Mouse (Mus musculus): Measurements from ENCODE around the gene Rftn1.

Rftn1 gene

DNA sequence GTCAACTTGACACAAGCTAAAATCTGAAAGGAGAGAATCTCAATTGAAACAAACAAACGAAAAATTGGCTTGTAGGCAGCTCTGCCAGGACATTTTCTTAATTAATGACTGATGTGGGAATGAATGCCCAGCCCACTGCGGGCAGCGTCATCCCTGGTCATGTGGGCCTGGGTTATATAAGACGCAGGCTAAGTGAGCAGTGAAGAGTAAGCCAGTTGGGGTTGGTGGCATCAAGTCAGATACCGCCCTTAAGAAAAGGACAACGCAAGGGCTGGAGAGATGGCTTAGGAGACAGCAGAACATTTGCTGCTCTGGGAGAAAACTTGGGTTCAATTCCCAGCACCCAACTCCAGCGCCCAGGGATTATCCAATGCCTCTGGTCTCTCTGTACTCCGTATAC is 97.6 kb downstream of the Rftn1 start:
- no peak for DNase-seq

DNA sequence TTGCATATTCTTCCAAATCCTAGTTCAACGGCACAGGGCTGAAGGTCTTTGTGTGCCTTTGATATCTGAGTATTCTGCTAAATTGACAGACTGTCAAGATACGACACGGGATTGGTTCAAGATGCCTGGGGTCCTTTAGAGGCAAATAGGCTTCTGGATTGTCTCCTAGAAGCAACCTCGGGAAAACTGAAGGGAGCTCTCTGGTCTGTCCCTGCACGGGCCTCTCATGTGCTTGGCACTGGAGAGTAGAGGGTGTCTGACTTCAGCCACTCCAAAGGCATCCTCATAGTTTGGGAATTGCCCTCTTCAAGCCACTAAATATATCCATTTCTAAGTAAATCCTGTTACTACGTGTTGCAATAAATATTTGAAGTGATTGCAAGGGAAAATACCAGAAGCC is 98.6 kb downstream of the Rftn1 start:
- DNase-seq, result no peak

GRCm38 (mm10) chr17:50089725-50090124 is 100.7 kb downstream of the Rftn1 start:
- no peak for DNase-seq

DNA sequence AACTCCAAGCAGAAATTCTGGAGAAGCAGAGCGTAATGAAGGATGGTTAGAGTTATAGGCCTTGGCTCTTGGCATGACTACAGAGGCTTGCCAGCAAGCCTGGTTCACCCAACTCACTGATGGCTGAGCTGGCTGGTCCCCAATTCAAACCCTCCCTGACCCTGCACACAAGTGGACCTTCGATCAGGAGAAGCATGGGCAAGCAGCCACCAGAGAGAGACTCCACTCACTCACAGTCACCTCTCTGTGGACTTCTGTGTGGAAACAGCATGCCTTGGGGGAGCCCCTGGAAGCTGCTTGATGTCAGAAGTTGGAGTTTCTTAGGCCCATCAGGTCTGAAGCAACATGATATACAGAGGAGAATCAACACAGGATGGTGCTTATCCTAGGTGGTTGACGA is 102.4 kb downstream of the Rftn1 start:
- no peak for DNase-seq

GRCm38 (mm10) chr17:50086887-50087286 is 103.6 kb downstream of the Rftn1 start:
- no peak for DNase-seq

DNA sequence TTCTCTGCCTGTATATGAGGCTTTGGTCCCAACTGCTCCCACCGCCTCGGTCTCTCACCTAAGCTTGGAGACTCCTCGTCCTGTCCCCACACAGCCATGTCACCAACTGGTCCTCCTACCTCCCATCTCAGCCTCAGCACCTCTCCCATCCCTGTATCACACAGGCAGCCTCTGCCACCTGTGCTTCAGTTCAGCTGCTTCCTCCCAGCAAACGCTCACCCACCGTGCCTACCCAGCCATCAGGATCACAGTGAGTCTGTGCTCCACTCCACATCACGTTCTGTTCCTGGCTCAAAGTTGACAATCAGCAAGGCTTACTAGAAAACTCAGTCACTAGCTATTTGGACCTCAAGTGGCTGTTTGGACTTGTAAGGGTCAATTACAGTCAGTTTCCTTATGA is 105.8 kb downstream of the Rftn1 start:
- DNase-seq, result no peak

DNA sequence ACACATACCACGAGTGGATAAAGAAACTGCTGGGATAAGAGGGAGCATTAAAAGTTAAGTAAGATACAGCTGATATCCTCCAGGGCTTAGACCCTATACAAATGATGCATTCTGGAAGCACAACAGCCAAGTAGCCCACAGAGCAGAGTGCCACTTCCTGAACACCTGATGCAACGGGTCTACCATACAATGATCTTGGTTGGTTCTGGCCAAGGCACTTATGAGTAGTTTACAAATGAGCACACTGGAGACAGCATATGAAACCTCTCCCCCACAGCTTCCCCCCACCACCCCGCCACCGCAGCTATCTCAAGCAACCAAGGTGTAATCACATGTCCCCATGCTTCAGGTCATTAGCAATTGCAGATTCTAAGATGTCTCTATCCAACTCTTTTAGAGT is 106.5 kb downstream of the Rftn1 start:
- DNase-seq, result no peak

DNA sequence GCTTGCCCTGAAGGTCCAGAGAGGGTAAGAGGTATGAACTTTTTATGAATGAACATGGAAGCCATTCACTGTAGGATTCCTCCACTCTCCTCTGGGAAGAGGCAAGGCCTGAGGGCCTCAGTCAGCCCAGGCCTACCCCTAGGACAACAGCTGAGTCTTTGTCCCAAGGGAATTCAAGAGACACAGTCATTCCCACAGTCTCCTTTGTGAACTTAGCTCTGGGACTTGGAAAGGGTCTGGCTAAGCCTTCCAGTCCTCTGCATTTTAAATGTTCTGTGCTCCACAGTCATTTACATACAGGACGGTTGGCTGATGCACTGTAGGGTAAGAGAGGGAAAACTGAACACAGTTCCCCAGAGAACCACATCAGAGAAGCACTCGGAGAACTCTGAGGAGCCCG is 107.5 kb downstream of the Rftn1 start:
- no peak for DNase-seq

DNA sequence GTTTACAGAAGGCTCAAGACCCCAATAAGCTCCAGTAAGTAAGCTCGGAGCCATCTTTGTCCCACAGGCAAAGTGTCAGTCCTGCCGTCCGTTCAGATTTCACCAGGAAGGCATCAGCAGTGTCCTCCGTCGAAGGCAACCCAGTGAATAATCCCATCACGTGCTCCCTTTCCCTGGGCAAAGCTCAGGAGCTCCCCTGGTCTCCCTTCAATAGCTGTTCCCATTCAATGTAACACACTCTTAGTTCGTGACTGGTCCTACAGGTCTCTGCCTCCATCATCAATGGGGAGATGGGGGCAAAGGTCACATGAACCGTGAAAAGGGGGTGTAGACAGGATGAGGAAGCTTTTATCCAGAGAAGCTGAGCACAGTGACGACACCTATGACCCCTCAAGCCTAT is 108.8 kb downstream of the Rftn1 start:
- no peak for DNase-seq

DNA sequence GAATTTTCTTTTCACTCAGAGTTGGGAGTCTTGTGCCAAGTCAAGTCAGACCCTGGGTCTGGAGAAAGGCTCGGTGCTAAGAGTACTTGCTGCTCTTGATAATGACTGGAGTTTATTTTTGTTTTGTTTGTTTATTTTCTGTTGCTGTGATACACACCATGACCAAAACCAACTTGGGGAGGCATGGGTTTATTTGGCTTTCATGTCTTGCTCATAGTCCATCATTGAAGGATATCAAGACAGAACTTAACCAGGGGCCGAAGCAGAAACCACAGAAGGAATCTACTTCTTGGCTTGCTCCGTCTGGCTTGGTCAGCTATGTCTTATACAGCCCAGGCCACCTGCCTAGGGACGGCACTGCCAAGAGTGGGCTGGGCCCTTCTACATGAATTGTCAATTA is 109.5 kb downstream of the Rftn1 start:
- DNase-seq, result no peak

GRCm38 (mm10) chr17:50078749-50079148 is 111.7 kb downstream of the Rftn1 start:
- DNase-seq, result no peak

DNA sequence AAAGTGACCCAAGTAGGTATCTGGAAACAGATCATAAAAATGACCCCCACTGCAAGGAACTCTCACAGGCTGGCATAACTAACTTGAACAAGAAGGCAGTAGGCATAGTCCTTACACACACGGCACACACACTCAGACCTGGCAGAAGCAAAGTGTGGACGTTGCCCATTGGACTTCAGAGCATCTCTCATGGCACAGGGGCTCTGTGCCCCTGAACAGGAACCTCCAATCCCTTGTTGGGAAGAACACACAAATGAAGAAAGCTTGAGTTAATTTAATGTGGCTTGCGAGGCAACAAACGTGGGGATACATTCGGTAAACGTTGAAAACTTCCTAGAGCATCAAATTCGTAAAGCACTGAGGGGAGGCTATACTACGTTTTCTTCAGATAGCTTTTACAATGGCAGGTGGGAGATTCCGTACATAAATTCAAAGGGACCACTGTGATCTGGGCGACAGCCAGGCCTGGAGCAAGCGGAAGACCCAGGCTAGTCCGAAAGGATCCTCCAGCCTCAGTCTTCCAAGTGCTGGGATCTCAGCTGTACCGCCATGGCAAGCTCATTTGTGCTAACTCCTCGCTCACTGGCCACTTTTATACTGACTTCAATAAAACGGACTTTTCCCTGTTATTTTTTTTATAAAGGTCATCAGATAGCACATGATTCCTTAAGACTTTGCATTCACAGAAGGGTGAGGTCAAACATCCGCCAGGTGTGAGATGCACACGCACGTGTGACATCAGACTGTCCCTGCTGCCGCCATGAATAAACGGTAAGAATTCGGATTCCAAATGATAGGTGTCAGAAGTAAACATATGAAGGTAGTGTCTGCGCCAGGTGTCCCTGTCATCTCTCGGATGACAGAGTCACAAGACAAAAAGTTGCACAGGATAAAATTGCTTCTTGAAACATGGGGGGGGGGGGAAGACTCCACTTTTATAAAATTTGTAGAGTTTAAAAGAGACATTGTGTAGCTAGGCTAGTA is 117.2 kb downstream of the Rftn1 start:
- no peak for DNase-seq

GRCm38 (mm10) chr17:50071602-50071988 is 118.9 kb downstream of the Rftn1 start:
- DNase-seq, result peak; percentile 35 to 38

DNA sequence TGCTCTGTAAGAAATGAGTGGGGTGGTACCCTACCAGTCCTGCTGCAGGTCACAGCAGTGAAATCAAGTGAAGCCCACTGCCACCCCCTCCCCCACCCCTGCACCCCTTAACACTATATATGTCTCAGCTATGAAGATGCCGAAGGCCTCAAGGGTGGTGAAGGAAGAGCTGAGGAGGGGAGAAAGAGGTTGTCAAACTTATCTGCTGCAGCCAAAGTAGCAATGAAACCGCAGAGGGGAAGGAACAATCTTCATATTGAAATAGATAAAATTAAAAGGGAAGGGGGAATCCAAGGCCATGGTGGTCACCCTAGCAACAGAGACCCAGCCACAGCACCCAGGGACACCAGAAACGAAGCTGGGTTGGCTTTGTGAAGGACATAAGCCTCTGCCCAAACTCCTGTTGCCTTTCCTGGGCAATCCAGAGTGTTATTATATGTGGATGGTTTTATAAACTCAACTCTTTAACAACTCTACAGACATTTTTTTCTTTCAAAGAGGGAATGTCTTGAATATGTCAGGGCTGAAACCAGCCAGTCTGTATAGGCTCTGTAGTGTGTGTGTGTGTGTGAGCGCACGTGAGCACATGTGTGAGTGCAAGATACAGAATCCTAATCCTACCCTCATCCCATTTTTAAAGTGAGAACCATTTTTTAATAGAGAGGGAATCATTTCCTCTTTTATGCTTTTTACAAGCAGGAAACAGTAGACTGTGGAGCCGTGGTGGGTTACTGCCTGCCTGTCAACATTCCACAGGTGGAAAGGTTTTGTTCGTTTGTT is 119.5 kb downstream of the Rftn1 start:
- no peak for DNase-seq

- DNase-seq, result no peak
These were observed 120.4 kb downstream of the Rftn1 start for GRCm38 (mm10) chr17:50069897-50070636.

DNA sequence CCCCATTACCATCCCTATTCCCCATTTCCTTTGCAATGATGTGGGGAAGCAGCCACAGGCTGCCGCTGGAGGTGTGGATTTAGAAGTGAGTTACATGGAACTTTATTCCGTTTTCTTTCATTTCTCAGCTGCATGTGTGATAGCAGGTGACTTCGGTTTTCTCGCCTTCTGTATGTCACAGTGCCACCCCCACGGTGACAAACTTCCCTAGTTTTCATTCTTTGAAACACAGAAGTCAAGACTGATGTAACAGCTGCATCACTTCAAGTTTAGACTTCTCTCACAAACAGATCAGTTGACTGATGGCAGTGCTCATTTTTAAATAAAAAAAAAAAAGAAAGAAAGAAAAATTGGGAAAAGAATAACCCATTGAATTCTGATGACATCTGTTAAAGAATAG is 121.3 kb downstream of the Rftn1 start:
- no peak for DNase-seq

DNA sequence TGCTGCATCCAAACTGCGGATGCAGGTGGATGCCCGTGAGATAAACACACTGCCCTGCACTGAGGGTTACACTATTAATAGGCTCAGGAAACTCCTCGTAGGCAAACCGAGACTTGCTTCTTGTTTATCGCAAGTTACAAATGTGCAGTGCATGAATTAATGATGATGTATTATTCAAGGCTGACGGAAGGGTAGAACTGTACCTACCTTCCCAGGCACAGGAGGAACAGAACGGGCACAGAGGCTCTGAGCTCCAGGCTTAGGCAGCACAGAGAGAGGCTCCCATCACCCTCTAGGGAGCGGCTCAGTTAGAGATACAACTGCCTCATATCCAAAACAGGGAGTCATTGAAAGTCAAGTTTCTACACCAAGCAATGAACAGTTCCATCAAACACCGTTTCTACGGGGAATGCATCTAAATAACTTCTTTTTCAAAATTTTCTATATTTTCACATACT is 121.8 kb downstream of the Rftn1 start:
- DNase-seq, result no peak

DNA sequence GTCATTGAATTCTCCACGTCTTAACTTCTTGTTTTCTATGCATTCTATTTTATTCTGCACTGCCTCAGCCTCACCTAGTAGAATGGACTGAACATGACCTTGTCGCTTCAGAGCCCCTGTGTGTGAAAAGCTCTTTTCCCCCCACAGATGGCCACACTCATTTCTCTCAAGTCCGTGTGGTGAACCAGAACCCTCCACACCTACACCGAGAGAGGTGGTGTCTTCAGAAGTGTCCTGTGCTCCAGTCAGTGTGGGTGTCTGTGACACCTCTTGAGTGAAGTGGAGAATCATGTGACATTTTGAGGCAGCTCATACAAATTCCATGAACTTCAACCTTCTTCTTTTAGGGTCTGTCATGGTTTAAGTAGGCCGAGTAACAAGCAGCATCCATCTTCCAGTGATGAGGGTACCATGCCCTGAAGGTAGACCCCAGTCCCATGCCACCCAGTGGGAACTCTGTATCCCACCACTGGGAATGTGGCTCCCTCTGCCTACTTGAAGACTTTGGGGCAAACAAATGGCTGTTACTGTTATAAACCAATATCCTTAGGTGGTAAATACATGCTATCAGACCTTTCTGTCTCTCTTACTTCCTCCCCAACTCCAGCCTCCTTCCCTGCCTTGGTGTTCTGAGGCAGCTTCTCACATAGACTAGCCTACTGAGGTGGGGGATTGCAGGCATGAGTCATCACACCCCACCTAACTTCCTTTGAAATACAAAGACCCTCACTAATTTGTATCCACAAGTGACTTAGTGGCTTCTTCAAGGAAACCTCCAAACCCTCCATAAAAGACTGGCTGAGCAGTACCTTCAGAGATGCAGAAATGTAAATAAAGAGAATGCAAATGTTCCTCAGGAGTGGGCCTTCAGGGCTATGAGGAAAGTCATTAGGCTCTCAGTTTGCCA is 122.4 kb downstream of the Rftn1 start:
- DNase-seq, result no peak

DNA sequence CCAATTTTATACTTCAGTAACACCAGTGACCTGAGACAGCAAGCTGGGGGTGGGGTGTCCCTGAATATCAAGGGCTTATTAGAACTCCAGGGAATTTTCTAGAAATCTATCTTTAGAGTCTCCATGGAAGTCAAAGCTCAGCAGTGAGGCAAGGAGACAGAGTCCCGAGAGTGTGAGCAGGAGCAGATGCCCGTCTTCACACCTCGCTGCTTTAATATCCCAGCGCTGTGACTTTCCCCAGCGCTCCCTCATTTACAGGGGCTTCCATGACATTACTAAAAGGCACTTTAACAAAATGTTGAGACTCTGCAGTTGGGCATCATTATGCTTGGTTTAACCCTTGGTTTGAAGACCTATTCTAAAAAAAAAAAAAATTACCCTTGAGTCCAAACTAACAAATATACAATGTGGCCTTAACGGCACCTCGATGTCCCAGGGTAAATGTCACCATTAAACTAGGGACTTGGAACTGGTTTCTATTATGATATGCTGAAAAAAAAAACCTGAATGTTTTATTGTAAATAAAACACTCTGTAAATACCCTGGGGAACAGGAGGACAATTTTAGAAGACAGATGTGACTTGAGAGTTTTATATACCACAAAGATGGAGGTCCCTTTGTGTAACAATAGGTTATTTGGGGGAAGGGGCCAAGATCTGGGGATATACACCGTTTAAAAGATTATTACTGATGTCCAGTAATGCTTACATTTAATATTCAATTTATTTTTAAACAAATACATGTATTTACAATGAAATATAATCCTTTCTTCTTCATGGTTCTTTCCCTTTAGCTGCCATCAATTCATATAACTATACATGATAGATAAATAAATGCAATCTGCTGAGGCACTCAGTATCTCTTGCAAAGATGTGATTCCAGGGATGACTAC is 123.4 kb downstream of the Rftn1 start:
- DNase-seq, result no peak

DNA sequence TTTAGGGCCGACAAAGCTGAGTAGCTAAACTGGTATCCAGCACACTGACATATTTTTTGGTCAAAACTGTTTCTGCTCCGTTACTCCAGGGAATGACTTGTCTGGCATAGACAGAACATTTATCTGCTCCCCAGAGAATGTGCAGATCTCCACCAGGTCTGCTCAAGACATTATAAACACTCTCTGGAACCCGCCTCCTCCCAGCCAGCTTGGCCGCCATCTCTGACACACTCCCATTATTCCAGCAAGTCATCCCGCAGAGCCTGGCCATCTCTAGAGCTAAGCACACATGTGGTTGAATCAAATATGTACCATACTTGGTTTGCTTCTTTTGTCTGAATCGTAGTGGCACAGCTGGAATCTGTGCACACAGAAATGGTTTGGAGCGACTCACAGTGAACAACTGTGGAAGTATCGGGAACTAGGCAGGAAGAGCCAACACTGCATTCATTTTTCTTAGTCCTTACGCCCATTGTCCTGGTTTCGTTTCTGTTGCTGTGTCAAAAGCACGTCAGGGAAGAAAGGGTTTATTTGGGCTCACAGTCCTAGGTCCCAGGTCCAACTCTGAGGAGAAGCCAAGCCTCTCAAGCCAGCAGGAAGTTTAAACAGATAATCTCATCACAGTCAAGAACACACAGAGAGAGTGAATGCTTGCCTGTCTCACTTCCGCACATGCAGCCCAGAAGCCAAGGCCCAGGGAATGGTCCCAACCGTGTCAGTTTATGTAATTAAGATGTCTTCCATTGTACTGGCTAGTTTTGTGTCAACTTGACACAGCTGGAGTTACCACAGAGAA is 126.4 kb downstream of the Rftn1 start:
- no peak for DNase-seq
